Mouse (Mus musculus): Measurements from ENCODE around the gene Fam228a. TPM values are rescaled to one million over a fixed set of nuclear protein-coding genes. Genes with fewer than 3 reads are reported as not detected.
A peak's percentile ranks its signal among the peaks of the same experiment; 100 is the strongest.
"Not testable (repeated sequence)": the region's sequence is repeated elsewhere in the genome, so short reads cannot be mapped to it uniquely, and the experiment has no call there.

The Fam228a gene
- polyA plus RNA-seq, 1 experiment: 0.04 TPM

- no peaks in the 10 kb centered on the region for H3K27me3 ChIP-seq (ENCODE audit: control insufficient read depth, insufficient read depth, low read length)
- no peak overlapping the region for H3K4me3 ChIP-seq (ENCODE audit: extremely low read depth, insufficient read depth, insufficient read length)
- no peak for DNase-seq (ENCODE audit: low read depth in 1 of 2, low spot score in 2 of 2)
- TF ChIP-seq POLR2A (IDR thresholded peaks at IDR 0.05; ENCODE audit: low read depth, low read length) (no peak), CTCF (IDR thresholded peaks at IDR 0.05; ENCODE audit: extremely low read depth, insufficient read depth, insufficient read length, insufficient replicate concordance) (no peak)
- no peaks in the 10 kb centered on the region for H3K36me3 ChIP-seq (ENCODE audit: control insufficient read depth, insufficient read depth, low read length)
- H3K27ac ChIP-seq (ENCODE audit: insufficient read depth, low read length): no peak overlapping the region
- no peaks in the 10 kb centered on the region for H3K4me1 ChIP-seq (ENCODE audit: control insufficient read depth, insufficient read depth, insufficient read length)
- 54% methylated on average over 9 of the region's 9 CpGs for WGBS
Measured at GRCm38 (mm10) chr12:4775588-4775949, 37.3 kb upstream of the Fam228a start.

GRCm38 (mm10) chr12:4774895-4775587, 36.8 kb upstream of the Fam228a start:
- TF ChIP-seq POLR2A (IDR thresholded peaks at IDR 0.05; ENCODE audit: low read depth, low read length): no peak
- no peak for TF ChIP-seq CTCF (IDR thresholded peaks at IDR 0.05; ENCODE audit: extremely low read depth, insufficient read depth, insufficient read length, insufficient replicate concordance)

GRCm38 (mm10) chr12:4769333-4769723, 31.1 kb upstream of the Fam228a start:
- Histone ChIP-seq H3K27ac (ENCODE audit: insufficient read depth, low read length) (no peak overlapping the region), H3K27me3 (ENCODE audit: control insufficient read depth, insufficient read depth, low read length) (no peaks in the 10 kb centered on the region), H3K4me3 (ENCODE audit: extremely low read depth, insufficient read depth, insufficient read length) (peak overlapping the region; percentile 91), H3K4me1 (ENCODE audit: control insufficient read depth, insufficient read depth, insufficient read length) (peaks cover 5% of the 10 kb centered on the region; the same call in 1 of the 2 replicates), H3K36me3 (ENCODE audit: control insufficient read depth, insufficient read depth, low read length) (no peaks in the 10 kb centered on the region)
- DNase-seq (ENCODE audit: low read depth in 1 of 2, low spot score in 2 of 2): no peak
- 26% methylated on average over 13 of the region's 13 CpGs for WGBS
- TF ChIP-seq POLR2A (IDR thresholded peaks at IDR 0.05; ENCODE audit: low read depth, low read length) (no peak), CTCF (IDR thresholded peaks at IDR 0.05; ENCODE audit: extremely low read depth, insufficient read depth, insufficient read length, insufficient replicate concordance) (no peak)

More at GRCm38 (mm10) chr12:4774895-4775587, 36.8 kb upstream of the Fam228a start:
- WGBS: 70% methylated on average over 8 of the region's 8 CpGs
- Histone ChIP-seq H3K27me3 (ENCODE audit: control insufficient read depth, insufficient read depth, low read length) (no peaks in the 10 kb centered on the region), H3K4me1 (ENCODE audit: control insufficient read depth, insufficient read depth, insufficient read length) (no peaks in the 10 kb centered on the region), H3K27ac (ENCODE audit: insufficient read depth, low read length) (no peak overlapping the region), H3K4me3 (ENCODE audit: extremely low read depth, insufficient read depth, insufficient read length) (no peak overlapping the region), H3K36me3 (ENCODE audit: control insufficient read depth, insufficient read depth, low read length) (no peaks in the 10 kb centered on the region)
- no peak for DNase-seq (ENCODE audit: low read depth in 1 of 2, low spot score in 2 of 2)

DNA sequence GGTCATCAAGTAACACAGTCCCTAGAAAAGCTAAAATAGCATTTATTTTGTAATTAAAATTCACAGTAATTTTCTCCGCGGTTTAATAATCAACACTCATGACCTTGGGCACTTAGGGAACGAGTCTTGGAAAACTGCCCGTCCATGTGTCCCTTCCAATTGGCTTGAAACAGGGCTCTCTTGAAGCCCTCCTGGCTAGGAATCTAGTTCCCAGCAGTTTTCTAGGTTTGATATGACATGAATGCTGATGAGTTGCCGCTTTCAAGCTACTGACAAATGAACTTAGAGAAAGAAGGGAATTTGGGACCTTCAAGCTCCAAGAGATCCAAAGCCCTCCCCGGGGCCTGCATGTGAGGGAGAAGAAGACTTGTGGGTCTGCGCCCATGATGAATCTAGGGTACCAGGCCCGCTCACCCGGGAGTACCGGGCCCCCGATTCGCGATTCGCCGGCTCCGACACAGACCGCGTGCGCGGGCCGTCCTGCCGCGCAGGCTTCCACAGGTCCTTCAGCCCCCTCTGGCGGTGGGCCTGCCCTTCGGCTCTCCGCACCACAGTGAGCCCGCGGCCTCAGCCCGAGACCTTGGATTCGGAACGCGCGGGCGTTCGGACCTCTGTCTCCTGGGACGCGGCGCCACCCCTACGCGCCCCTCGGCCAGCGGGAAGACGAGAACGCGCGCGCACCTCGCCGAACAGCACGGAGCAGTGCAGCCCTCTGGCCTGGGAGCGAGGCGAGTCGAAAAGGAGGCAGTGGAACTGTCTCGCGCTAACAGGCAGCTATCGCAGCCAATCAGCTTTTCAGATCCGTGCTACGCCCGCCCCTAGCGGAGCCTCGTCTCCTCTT, 30.5 kb upstream of the Fam228a start, which contains the start of the genes Pfn4 and Fam228b:
Pfn4 (plus strand) TSS at position 531 of the 841 bp plus-strand sequence.
Fam228b (minus strand) TSS at position 776 of the 841 bp plus-strand sequence.
- peak; percentile 77 to 96 for DNase-seq (ENCODE audit: low read depth in 1 of 2, low spot score in 2 of 2)
- H3K4me3 ChIP-seq (ENCODE audit: extremely low read depth, insufficient read depth, insufficient read length): peak within 1 kb of the TSS; percentile 91
- WGBS: 6% methylated on average over 61 of the region's 61 CpGs
- TF ChIP-seq CTCF (IDR thresholded peaks at IDR 0.05; ENCODE audit: extremely low read depth, insufficient read depth, insufficient read length, insufficient replicate concordance) (peak; percentile 87), POLR2A (IDR thresholded peaks at IDR 0.05; ENCODE audit: low read depth, low read length) (no peak)
- no peaks in the 10 kb centered on the region for H3K27me3 ChIP-seq (ENCODE audit: control insufficient read depth, insufficient read depth, low read length)
- H3K27ac ChIP-seq (ENCODE audit: insufficient read depth, low read length): peak within 1 kb of the TSS; percentile 74
- peaks cover 5% of the 10 kb centered on the region; the same call in 1 of the 2 replicates for H3K4me1 ChIP-seq (ENCODE audit: control insufficient read depth, insufficient read depth, insufficient read length)
- H3K36me3 ChIP-seq (ENCODE audit: control insufficient read depth, insufficient read depth, low read length): no peaks in the 10 kb centered on the region

GRCm38 (mm10) chr12:4757060-4757459, 18.8 kb upstream of the Fam228a start:
- H3K36me3 ChIP-seq (ENCODE audit: control insufficient read depth, insufficient read depth, low read length): no peaks in the 10 kb centered on the region
- no peak overlapping the region for H3K4me3 ChIP-seq (ENCODE audit: extremely low read depth, insufficient read depth, insufficient read length)
- DNase-seq (ENCODE audit: low read depth in 1 of 2, low spot score in 2 of 2): no peak
- WGBS: 92% methylated on average over 1 of the region's 1 CpGs
- no peak for TF ChIP-seq CTCF (IDR thresholded peaks at IDR 0.05; ENCODE audit: extremely low read depth, insufficient read depth, insufficient read length, insufficient replicate concordance)
- TF ChIP-seq POLR2A (IDR thresholded peaks at IDR 0.05; ENCODE audit: low read depth, low read length): no peak
- H3K27me3 ChIP-seq (ENCODE audit: control insufficient read depth, insufficient read depth, low read length): no peaks in the 10 kb centered on the region
- H3K4me1 ChIP-seq (ENCODE audit: control insufficient read depth, insufficient read depth, insufficient read length): no peaks in the 10 kb centered on the region
- no peak overlapping the region for H3K27ac ChIP-seq (ENCODE audit: insufficient read depth, low read length)

DNA sequence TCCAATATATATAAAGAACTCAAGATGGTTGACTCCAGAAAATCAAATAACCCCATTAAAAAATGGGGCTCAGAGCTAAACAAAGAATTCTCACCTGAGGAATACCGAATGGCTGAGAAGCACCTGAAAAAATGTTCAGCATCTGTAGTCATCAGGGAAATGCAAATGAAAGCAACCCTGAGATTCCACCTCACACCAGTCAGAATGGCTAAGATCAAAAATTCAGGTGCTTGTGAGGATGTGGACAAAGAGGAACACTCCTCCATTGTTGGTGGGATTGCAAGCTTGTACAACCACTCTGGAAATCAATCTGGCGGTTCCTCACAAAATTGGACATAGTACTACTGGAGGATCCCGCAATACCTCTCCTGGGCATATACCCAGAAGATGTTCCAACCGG, 16.2 kb upstream of the Fam228a start:
- DNase-seq (ENCODE audit: low read depth in 1 of 2, low spot score in 2 of 2); H3K36me3 ChIP-seq (ENCODE audit: control insufficient read depth, insufficient read depth, low read length); H3K27me3 ChIP-seq (ENCODE audit: control insufficient read depth, insufficient read depth, low read length); H3K4me3 ChIP-seq (ENCODE audit: extremely low read depth, insufficient read depth, insufficient read length); H3K4me1 ChIP-seq (ENCODE audit: control insufficient read depth, insufficient read depth, insufficient read length); H3K27ac ChIP-seq (ENCODE audit: insufficient read depth, low read length): not testable (repeated sequence)
- 93% methylated on average over 4 of the region's 4 CpGs for WGBS

Data from spleen, adult 2 months (tissue).